Mouse (Mus musculus): ENCODE measurements at regions not wholly inside any gene's neighbourhood (a gene's known extent, or its start where the extent isn't known, plus 50 kb on each side); places are given as distances from the start of the nearest gene placed in this dataset.

DNA sequence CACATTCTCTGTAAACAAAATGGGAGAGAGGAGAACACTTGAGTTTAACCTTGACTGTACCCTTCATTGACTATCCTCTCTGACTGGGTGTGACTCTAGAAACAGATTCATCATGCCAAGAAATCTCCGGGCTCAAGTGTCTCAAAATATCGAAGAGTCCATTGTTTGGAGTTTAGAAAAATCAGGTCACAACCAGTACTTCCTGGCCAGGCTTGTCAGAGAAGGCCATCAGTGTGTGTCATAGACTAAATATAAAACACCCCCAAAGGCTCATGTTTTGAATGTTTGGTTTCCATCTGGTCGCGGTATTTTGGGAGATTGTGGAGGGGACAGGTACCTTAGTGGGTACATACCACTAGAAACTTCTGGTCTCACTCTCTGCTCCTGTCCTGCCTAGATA lies 58.6 kb upstream of the Dapl1 start:
- TF ChIP-seq CTCF (IDR thresholded peaks at IDR 0.05) (no peak), EP300 (IDR thresholded peaks at IDR 0.05) (peak; percentile 76)
